Mouse (Mus musculus) MEL (cell line): ENCODE measurements around the gene Pabpc6.

Source experiments
- CHD2 ChIP-seq: IDR thresholded peaks from 2 replicates; pipeline ENCODE4 v1.6.1; 2011; ENCODE audit warnings: low read length, improper control_type of control experiment
- CTCF ChIP-seq, 3 experiments: IDR thresholded peaks in 2 of 3; conservative IDR thresholded peaks in 1 of 3; 2 replicates each; pipeline ENCODE4 v1.5.1; 2011 to 2012; ENCODE audit warnings: low read length in 3 of 3, low read depth in 2 of 3, mild to moderate bottlenecking in 2 of 3, improper control_type of control experiment in 1 of 3, inconsistent platforms in 1 of 3, mixed read lengths in 1 of 3, moderate library complexity in 1 of 3; ENCODE audit not compliant: control insufficient read depth in 1 of 3, insufficient read depth in 1 of 3, poor library complexity in 1 of 3, severe bottlenecking in 1 of 3
- KAT2A ChIP-seq: conservative IDR thresholded peaks from 2 replicates; pipeline ENCODE4 v1.6.1; 2012; ENCODE audit warnings: low read depth, low read length, improper control_type of control experiment, inconsistent platforms
- POLR2A ChIP-seq, 2 experiments: IDR thresholded peaks; 2 replicates each; pipeline ENCODE4 v1.6.1; 2011 to 2012; ENCODE audit warnings: low read length in 2 of 2, mild to moderate bottlenecking in 2 of 2, control low read depth in 1 of 2, improper control_type of control experiment in 1 of 2, low read depth in 1 of 2, moderate library complexity in 1 of 2; ENCODE audit not compliant: control insufficient read depth in 1 of 2, insufficient read depth in 1 of 2, poor library complexity in 1 of 2
- USF2 ChIP-seq, 2 experiments: IDR thresholded peaks; 2 replicates each; pipeline ENCODE4 v1.6.1; 2011 to 2012; ENCODE audit warnings: improper control_type of control experiment in 2 of 2, low read length in 2 of 2, borderline replicate concordance in 1 of 2, inconsistent platforms in 1 of 2, low read depth in 1 of 2, mild to moderate bottlenecking in 1 of 2; ENCODE audit not compliant: insufficient read depth in 1 of 2

DNA sequence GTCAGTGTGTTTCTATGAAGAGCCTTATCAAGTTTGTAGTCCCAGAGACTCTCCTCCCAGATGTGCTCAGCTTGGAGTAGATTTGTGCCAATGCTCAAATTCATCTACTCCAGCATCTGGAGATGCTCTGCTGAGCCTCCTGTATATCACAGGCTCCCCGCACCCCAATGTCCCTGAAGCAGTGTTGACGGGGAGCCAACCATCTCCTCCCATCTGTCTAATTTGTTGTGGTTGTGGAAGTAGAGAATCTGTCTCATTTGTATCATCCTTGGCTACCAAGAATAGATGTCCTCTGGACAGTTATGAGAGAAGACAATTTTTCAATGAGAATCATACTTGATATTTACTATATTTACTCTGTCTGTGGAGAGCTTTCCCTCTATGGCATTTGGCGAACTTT, 39.4 kb upstream of the Pabpc6 start:
- TF ChIP-seq CHD2: no peak
- TF ChIP-seq USF2 (IDR thresholded peaks at IDR 0.05; ENCODE audit: borderline replicate concordance in 1 of 2, insufficient read depth in 1 of 2, low read depth in 1 of 2, low read length in 2 of 2): no peak
- no peak for TF ChIP-seq KAT2A
- TF ChIP-seq CTCF (IDR thresholded peaks at IDR 0.05 in 2 of 3, conservative IDR thresholded peaks at IDR 0.05 in 1 of 3; ENCODE audit: control insufficient read depth in 1 of 3, insufficient read depth in 1 of 3, low read depth in 2 of 3, low read length in 3 of 3, poor library complexity in 1 of 3, severe bottlenecking in 1 of 3): no peak
- no peak for TF ChIP-seq POLR2A (IDR thresholded peaks at IDR 0.05; ENCODE audit: control insufficient read depth in 1 of 2, insufficient read depth in 1 of 2, low read depth in 1 of 2, low read length in 2 of 2, poor library complexity in 1 of 2)
